Mouse (Mus musculus): ENCODE data around the gene Smox. TPM values are rescaled to one million over a fixed set of nuclear protein-coding genes. Genes with fewer than 3 reads are reported as not detected.

Smox gene
- polyA plus RNA-seq, 1 experiment from 2014 or later: 28.7 TPM

DNA sequence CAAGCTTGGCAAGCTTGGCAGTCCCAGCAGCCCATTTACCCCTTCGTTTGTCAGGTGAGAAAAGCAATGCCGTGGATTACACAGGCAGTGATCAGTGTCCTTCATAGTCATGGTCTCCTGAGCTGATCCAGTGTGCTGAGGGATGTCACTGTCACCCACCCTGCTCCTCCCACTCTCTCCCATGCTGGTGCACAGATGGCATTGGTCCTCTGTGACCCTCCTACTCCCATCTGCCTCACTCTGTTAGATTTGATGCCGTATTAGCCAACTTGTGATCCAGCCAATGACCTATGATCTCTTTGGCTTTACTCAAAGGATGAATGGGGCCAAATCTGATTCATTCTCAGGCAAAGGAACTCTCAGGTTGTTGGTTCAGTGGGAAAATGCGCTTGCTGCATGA, 50.4 kb downstream of the Smox start:
- 76% methylated on average over 4 of the region's 4 CpGs for WGBS
- no peak overlapping the region for H3K4me3 ChIP-seq (ENCODE audit: low read depth, low read length)
- no peak overlapping the region for H3K9ac ChIP-seq
- no peak overlapping the region for H3K4me2 ChIP-seq
- ATAC-seq (ENCODE audit: insufficient read depth) (no peak), DNase-seq (no peak)
- H3K27me3 ChIP-seq (ENCODE audit: insufficient read depth, low read length): peaks cover 17% of the 10 kb centered on the region
- H3K9me3 ChIP-seq (ENCODE audit: low read depth, low read length): no peaks in the 10 kb centered on the region
- H3K4me1 ChIP-seq (ENCODE audit: insufficient read depth): peaks cover 6% of the 10 kb centered on the region; the same call in 1 of the 2 replicates
- no peak overlapping the region for H3K27ac ChIP-seq (ENCODE audit: low read depth)
- H3K36me3 ChIP-seq (ENCODE audit: insufficient read depth): no peaks in the 10 kb centered on the region
- TF ChIP-seq CTCF (IDR thresholded peaks at IDR 0.05; ENCODE audit: low read depth): no peak

DNA sequence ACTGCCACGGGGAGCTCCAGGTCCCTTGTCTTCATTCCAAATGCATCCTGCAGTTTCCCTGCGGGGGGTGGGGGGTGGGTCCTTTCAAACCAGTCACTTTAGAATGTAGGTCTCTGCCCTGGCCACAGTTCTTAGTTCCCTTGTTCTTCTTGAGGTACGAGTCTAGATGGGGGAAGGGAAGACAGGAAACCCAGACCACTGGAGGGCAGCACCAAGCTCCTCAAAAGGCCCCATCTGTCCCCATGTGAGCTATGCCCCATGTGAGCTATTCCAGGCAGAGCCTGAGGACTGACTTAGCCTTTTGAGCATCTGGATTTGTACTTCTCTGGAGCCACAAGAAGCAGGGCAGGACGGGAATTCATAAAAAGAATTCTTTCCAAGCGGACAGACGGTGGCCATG, 51.2 kb downstream of the Smox start:
- Histone ChIP-seq H3K27ac (ENCODE audit: low read depth) (no peak overlapping the region), H3K36me3 (ENCODE audit: insufficient read depth) (no peaks in the 10 kb centered on the region), H3K9me3 (ENCODE audit: low read depth, low read length) (no peaks in the 10 kb centered on the region), H3K4me1 (ENCODE audit: insufficient read depth) (peaks cover 6% of the 10 kb centered on the region; the same call in 1 of the 2 replicates), H3K27me3 (ENCODE audit: insufficient read depth, low read length) (peaks cover 26% of the 10 kb centered on the region), H3K4me2 (no peak overlapping the region), H3K9ac (no peak overlapping the region), H3K4me3 (ENCODE audit: low read depth, low read length) (no peak overlapping the region)
- DNase-seq (peak; percentile 41), ATAC-seq (ENCODE audit: insufficient read depth) (no peak)
- peak; percentile 19 for TF ChIP-seq CTCF (IDR thresholded peaks at IDR 0.05; ENCODE audit: low read depth)
- 30% methylated on average over 6 of the region's 6 CpGs for WGBS

DNA sequence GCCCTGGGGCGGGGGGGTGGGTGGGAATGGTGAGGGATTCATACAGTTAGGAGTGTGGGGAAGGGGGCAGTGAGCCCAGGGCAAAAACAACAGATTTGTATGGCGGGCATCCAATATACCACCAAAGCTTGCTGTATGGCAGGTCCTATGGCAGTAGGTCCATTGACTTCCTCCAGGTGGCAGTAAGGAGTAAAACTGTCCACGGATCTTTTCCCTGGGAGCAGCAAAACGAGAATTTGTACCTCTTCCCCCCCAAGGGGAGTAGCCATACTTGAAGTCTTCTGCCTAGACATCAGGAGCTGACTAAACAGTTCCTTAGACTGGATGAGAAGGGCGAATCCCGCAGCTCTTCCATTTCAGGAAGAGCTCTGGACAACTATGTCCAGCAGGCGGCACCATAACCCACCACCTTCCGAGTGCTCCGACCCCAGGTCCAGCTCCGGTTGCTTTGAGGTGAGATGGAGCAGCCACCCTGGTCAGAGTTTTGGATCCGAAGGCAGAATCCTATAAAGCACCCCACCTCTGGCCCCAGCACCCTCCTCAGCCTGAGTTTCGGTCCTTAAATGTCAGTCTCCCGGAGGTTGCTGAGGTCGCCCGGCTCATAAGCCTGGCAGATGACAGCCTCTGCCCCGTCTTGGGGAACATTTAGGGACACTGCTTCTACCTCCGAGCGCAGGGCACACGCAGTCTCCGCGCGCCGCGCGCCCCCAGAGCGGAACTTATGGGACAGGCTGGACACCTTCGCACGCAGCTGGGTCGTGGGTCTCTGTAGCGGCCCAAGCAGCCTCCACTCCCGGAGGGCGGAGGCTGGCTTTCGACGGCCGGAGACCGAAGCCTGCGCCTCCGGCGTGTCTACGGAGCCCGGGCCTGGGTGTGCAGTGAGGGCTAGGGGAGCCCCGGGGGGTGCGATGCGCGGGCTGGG, 54.4 kb downstream of the Smox start:
- H3K4me3 ChIP-seq (ENCODE audit: low read depth, low read length): peak overlapping the region; percentile 41
- peak; percentile 84 for DNase-seq
- peak overlapping the region; percentile 26; the same call in 1 of the 2 replicates for H3K9ac ChIP-seq
- no peaks in the 10 kb centered on the region for H3K9me3 ChIP-seq (ENCODE audit: low read depth, low read length)
- peak; percentile 79 for TF ChIP-seq CTCF (IDR thresholded peaks at IDR 0.05; ENCODE audit: low read depth)
- H3K4me1 ChIP-seq (ENCODE audit: insufficient read depth): peaks cover 6% of the 10 kb centered on the region; the same call in 1 of the 2 replicates
- H3K4me2 ChIP-seq: peak overlapping the region; percentile 75
- no peaks in the 10 kb centered on the region for H3K36me3 ChIP-seq (ENCODE audit: insufficient read depth)
- WGBS: 2% methylated on average over 45 of the region's 45 CpGs
- ATAC-seq (ENCODE audit: insufficient read depth): peak; percentile 64
- no peak overlapping the region for H3K27ac ChIP-seq (ENCODE audit: low read depth)
- peaks cover 36% of the 10 kb centered on the region for H3K27me3 ChIP-seq (ENCODE audit: insufficient read depth, low read length)

DNA sequence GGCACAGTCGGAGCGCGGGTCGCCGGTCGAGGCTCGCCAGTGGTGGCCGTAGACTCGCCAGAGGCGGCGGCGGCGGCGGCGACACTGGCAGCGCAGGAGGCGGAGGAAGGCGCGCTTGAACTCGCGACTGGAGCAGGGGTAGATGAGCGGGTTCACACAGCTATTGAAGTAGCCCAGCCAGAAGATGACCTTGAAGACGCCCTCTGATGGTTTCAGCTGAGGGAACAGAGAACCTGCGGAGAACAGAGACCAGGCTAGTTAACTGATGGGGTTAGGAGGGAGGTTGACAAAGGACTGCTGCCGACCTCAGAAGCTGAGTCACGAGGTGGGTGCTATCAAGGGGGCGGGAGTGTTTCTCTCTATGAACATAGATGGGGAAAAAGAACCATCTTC, 55.0 kb downstream of the Smox start:
- Histone ChIP-seq H3K4me2 (peak overlapping the region; percentile 75), H3K27ac (ENCODE audit: low read depth) (no peak overlapping the region), H3K9ac (peak overlapping the region; percentile 26; the same call in 1 of the 2 replicates), H3K36me3 (ENCODE audit: insufficient read depth) (no peaks in the 10 kb centered on the region), H3K4me3 (ENCODE audit: low read depth, low read length) (peak overlapping the region; percentile 41), H3K9me3 (ENCODE audit: low read depth, low read length) (no peaks in the 10 kb centered on the region), H3K27me3 (ENCODE audit: insufficient read depth, low read length) (peaks cover 36% of the 10 kb centered on the region), H3K4me1 (ENCODE audit: insufficient read depth) (peaks cover 6% of the 10 kb centered on the region; the same call in 1 of the 2 replicates)
- WGBS: 3% methylated on average over 27 of the region's 27 CpGs
- no peak for TF ChIP-seq CTCF (IDR thresholded peaks at IDR 0.05; ENCODE audit: low read depth)
- ATAC-seq (ENCODE audit: insufficient read depth): no peak
- DNase-seq: no peak

DNA sequence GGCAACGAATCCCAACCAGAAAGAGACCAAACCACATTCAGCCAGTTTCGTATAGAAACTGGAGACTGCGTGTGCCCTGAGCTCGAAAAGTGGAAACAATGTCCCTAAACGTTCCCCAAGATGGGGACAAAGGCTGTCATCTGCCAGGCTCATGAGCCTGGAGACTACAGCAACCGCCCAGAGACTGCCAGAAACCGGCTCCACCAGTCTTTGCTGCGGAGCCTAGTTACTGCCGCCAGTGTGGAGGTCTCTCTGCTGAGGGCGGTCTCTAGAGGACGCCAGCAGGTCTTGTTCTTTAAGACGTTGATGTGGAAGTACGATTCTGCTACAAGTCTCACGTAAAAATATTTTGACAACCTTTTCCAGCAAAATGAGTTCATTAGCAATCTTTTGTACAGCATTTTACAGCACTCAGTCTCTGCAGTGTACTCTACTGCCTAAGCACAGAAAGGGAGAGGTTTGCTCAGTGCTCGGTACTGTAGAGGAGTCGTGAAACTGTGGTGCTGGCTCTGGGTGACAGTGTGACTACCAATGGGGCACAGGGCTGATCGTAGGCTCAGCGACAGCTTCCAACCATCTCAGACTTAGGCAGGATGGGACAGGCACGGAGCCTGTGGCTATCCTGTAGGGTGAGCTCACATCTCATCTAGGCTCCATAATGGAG, 55.6 kb downstream of the Smox start:
- no peak for TF ChIP-seq CTCF (IDR thresholded peaks at IDR 0.05; ENCODE audit: low read depth)
- Histone ChIP-seq H3K4me1 (ENCODE audit: insufficient read depth) (peaks cover 6% of the 10 kb centered on the region; the same call in 1 of the 2 replicates), H3K9me3 (ENCODE audit: low read depth, low read length) (no peaks in the 10 kb centered on the region), H3K4me2 (peak overlapping the region; percentile 75), H3K27me3 (ENCODE audit: insufficient read depth, low read length) (peaks cover 36% of the 10 kb centered on the region), H3K9ac (no peak overlapping the region), H3K36me3 (ENCODE audit: insufficient read depth) (no peaks in the 10 kb centered on the region), H3K4me3 (ENCODE audit: low read depth, low read length) (0 out of 2 replicates have a peak overlapping the region, but pooled peaks have one; percentile 41), H3K27ac (ENCODE audit: low read depth) (no peak overlapping the region)
- DNase-seq (peak; percentile 68), ATAC-seq (ENCODE audit: insufficient read depth) (no peak; the same call in 1 of the 2 replicates)
- 11% methylated on average over 19 of the region's 19 CpGs for WGBS

DNA sequence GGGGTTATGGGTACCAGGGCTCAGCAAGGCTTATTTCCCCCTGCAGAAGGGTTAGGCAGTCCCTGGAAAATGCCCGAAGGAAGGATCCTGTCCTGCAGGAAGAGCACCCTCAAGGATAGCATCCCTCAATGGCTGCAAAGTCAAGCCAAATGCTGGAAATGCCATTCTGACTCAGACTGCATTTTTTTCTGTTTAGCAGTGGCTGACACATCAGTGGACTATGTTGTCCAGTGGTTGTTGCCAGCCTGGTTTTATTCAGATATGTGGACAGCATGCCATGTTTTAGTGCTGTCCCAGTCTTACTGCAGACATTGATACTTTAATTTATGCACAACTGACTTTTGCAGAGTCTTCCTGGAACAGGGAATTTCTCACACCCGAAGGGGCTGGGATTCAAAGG, 57.0 kb downstream of the Smox start:
- no peaks in the 10 kb centered on the region for H3K36me3 ChIP-seq (ENCODE audit: insufficient read depth)
- no peak for ATAC-seq (ENCODE audit: insufficient read depth)
- no peak for TF ChIP-seq CTCF (IDR thresholded peaks at IDR 0.05; ENCODE audit: low read depth)
- H3K9ac ChIP-seq: no peak overlapping the region
- 64% methylated on average over 2 of the region's 2 CpGs for WGBS
- no peak for DNase-seq
- no peaks in the 10 kb centered on the region for H3K9me3 ChIP-seq (ENCODE audit: low read depth, low read length)
- H3K27ac ChIP-seq (ENCODE audit: low read depth): no peak overlapping the region
- H3K4me1 ChIP-seq (ENCODE audit: insufficient read depth): peaks cover 6% of the 10 kb centered on the region; the same call in 1 of the 2 replicates
- no peak overlapping the region for H3K4me2 ChIP-seq
- no peak overlapping the region for H3K4me3 ChIP-seq (ENCODE audit: low read depth, low read length)
- H3K27me3 ChIP-seq (ENCODE audit: insufficient read depth, low read length): peaks cover 36% of the 10 kb centered on the region

DNA sequence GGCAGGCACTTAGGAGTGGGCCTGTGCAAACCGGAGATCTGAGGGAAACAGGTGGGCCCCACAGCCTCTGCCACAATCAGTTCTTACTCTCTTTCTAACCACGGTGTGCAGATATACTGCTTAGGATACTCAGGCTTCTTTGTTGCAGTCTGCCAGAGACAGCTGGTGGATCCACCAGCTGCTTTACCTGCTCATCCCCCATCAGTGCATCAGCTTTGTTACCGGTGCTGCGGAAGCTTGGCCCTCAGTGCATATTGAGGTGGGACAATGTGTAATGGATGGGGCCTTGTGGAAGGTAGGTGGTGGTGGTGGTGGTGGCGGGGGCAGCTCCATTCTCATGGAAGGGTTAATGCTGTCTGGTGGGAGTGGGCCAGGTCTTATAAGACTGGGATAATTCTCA, 57.8 kb downstream of the Smox start:
- no peak overlapping the region for H3K27ac ChIP-seq (ENCODE audit: low read depth)
- DNase-seq (no peak), ATAC-seq (ENCODE audit: insufficient read depth) (no peak)
- no peak overlapping the region for H3K9ac ChIP-seq
- no peak for TF ChIP-seq CTCF (IDR thresholded peaks at IDR 0.05; ENCODE audit: low read depth)
- H3K4me1 ChIP-seq (ENCODE audit: insufficient read depth): peaks cover 6% of the 10 kb centered on the region; the same call in 1 of the 2 replicates
- H3K36me3 ChIP-seq (ENCODE audit: insufficient read depth): no peaks in the 10 kb centered on the region
- no peak overlapping the region for H3K4me3 ChIP-seq (ENCODE audit: low read depth, low read length)
- peaks cover 39% of the 10 kb centered on the region for H3K27me3 ChIP-seq (ENCODE audit: insufficient read depth, low read length)
- no peaks in the 10 kb centered on the region for H3K9me3 ChIP-seq (ENCODE audit: low read depth, low read length)
- no peak overlapping the region for H3K4me2 ChIP-seq
- WGBS: 76% methylated on average over 5 of the region's 5 CpGs
